Mouse (Mus musculus) limb, embryonic 15.5 days (tissue): ENCODE measurements at regions not wholly inside any gene's neighbourhood (a gene's known extent, or its start where the extent isn't known, plus 50 kb on each side); places are given as distances from the start of the nearest gene placed in this dataset.

ENCODE experiments used
- ATAC-seq: fragments of 200-750 bp; cut with Nextera tagmentation; 2 replicates; pipeline ENCODE4 v1.8.0; 2017; ENCODE audit warnings: low read depth, moderate TSS enrichment; ENCODE audit not compliant: insufficient number of reproducible peaks, low FRiP score, low TSS enrichment
- H3K27ac ChIP-seq: fragments of 300-500 bp; sonication (generic); 2 replicates; pipeline ENCODE4 v1.5.1; 2015; ENCODE audit warnings: moderate library complexity, mild to moderate bottlenecking, inconsistent platforms
- H3K27me3 ChIP-seq: fragments of 300-500 bp; sonication (generic); 2 replicates; pipeline ENCODE4 v1.6.1; 2015; ENCODE audit warnings: inconsistent platforms
- H3K36me3 ChIP-seq: fragments of 300-500 bp; sonication (generic); 2 replicates; pipeline ENCODE4 v1.6.1; 2015; ENCODE audit warnings: inconsistent platforms
- H3K4me1 ChIP-seq: fragments of 300-500 bp; sonication (generic); 2 replicates; pipeline ENCODE4 v1.6.1; 2015; ENCODE audit warnings: inconsistent platforms
- H3K4me2 ChIP-seq: fragments of 300-500 bp; sonication (generic); 2 replicates; pipeline ENCODE4 v1.6.1; 2015; ENCODE audit warnings: mild to moderate bottlenecking, inconsistent platforms
- H3K4me3 ChIP-seq: fragments of 300-500 bp; sonication (generic); 2 replicates; pipeline ENCODE4 v1.5.1; 2015; ENCODE audit warnings: mild to moderate bottlenecking, inconsistent platforms
- H3K9ac ChIP-seq: fragments of 300-500 bp; sonication (generic); 2 replicates; pipeline ENCODE4 v1.6.1; 2015; ENCODE audit warnings: inconsistent platforms
- H3K9me3 ChIP-seq: fragments of 300-500 bp; sonication (generic); 2 replicates; pipeline ENCODE4 v1.6.1; 2016; ENCODE audit warnings: inconsistent platforms
- WGBS: fragments of 180-500 bp; shearing (Covaris S2); methylation state at CpG from one replicate; pipeline ENCODE4 v1.1.7; 2015; 5-methylcytosine and 5-hydroxymethylcytosine counted together

- ATAC-seq = no peak
- 73% methylated on average over 10 of the region's 10 CpGs for WGBS
- no peaks in the 10 kb centered on the region for H3K27me3 ChIP-seq
- H3K36me3 ChIP-seq = no peaks in the 10 kb centered on the region
- no peaks in the 10 kb centered on the region for H3K4me1 ChIP-seq
- no peaks in the 10 kb centered on the region for H3K9me3 ChIP-seq
- no peak overlapping the region for H3K4me3 ChIP-seq
- no peak overlapping the region for H3K4me2 ChIP-seq
- no peak overlapping the region for H3K9ac ChIP-seq
- no peak overlapping the region for H3K27ac ChIP-seq
Observed at GRCm38 (mm10) chr8:87155819-87156425, 270.9 kb upstream of the N4bp1 start.

DNA sequence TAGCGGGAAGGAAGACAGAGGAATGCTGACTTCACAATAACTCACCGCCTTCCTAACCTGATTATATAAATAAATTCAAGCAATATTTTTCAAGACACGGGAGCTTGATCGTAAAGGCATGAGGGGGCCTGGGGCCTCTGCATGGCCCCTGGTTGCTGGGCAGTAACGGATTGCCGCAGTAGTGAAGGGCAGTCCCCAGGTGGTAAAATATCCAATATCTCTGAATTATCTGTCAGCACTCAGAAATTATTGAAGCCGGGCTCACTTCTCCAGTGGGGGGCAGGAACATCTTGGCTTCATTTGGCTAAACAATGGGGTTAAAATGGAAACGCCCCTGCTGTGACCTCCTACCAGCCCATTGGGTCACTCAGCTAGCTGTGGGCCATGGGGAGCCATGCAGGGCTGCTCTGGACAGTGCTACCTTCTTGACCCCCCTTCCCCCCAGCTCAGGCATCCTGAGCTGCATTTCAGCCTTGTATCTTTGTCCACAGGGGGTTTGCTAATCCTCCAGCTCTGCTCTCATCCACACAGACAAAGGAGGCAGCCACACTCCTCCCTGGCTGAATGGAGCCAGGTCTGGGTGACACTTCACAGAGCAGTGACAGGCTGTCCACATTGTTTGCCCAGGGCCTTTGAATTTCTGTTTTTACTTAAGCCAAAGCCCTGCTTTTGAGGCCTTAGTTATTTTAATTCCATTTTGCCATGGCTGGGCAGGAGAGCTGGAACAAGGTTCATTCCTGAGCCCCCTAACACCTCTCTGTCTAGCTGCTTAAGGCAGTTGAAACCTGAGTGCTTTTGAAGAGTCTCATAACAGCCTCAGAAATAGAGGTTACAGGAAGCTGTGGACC lies 267.2 kb upstream of the N4bp1 start:
- ATAC-seq = no peak
- Histone ChIP-seq H3K9ac (no peak overlapping the region), H3K9me3 (no peaks in the 10 kb centered on the region), H3K4me1 (no peaks in the 10 kb centered on the region), H3K27ac (no peak overlapping the region), H3K27me3 (no peaks in the 10 kb centered on the region), H3K4me3 (no peak overlapping the region), H3K4me2 (no peak overlapping the region), H3K36me3 (no peaks in the 10 kb centered on the region)
- 43% methylated on average over 8 of the region's 8 CpGs for WGBS

- H3K9ac ChIP-seq = no peak overlapping the region
- H3K9me3 ChIP-seq = no peaks in the 10 kb centered on the region
- no peak overlapping the region for H3K4me2 ChIP-seq
- no peak for ATAC-seq
- no peaks in the 10 kb centered on the region for H3K4me1 ChIP-seq
- no peak overlapping the region for H3K27ac ChIP-seq
- no peak overlapping the region for H3K4me3 ChIP-seq
- no peaks in the 10 kb centered on the region for H3K36me3 ChIP-seq
- 70% methylated on average over 6 of the region's 6 CpGs for WGBS
- no peaks in the 10 kb centered on the region for H3K27me3 ChIP-seq
Observed at GRCm38 (mm10) chr8:87148853-87149252, 263.8 kb upstream of the N4bp1 start.

GRCm38 (mm10) chr8:87147704-87148103 lies 262.6 kb upstream of the N4bp1 start:
- WGBS = 73% methylated on average over 5 of the region's 5 CpGs
- no peak overlapping the region for H3K4me2 ChIP-seq

GRCm38 (mm10) chr8:87137412-87137811 lies 252.4 kb upstream of the N4bp1 start:
- Histone ChIP-seq H3K27ac (no peak overlapping the region), H3K9me3 (no peaks in the 10 kb centered on the region), H3K9ac (no peak overlapping the region), H3K27me3 (no peaks in the 10 kb centered on the region), H3K4me2 (no peak overlapping the region), H3K36me3 (no peaks in the 10 kb centered on the region), H3K4me3 (no peak overlapping the region), H3K4me1 (no peaks in the 10 kb centered on the region)
- 86% methylated on average over 4 of the region's 4 CpGs for WGBS
- ATAC-seq = no peak

More at GRCm38 (mm10) chr8:87147704-87148103, 262.6 kb upstream of the N4bp1 start:
- no peak overlapping the region for H3K27ac ChIP-seq
- no peak overlapping the region for H3K9ac ChIP-seq
- H3K4me1 ChIP-seq = no peaks in the 10 kb centered on the region
- H3K27me3 ChIP-seq = no peaks in the 10 kb centered on the region
- no peaks in the 10 kb centered on the region for H3K36me3 ChIP-seq
- H3K4me3 ChIP-seq = no peak overlapping the region
- no peak for ATAC-seq
- H3K9me3 ChIP-seq = no peaks in the 10 kb centered on the region

DNA sequence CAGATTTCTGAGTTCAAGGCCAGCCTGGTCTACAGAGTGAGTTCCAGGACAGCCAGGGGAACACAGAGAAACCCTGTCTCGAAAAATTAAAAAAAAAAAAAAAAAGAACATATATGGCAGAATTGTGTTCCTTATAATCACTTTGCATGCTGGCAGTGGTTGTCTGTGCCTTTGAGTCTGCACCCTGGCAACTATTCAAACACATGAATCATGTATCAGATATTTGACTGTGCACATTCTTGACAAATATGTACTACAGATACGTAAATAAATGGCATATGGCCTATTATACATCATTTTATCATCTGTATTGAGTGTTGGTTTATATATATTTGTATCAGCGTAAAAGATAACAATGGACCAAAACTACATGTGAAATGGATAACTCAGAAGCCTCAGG lies 246.7 kb upstream of the N4bp1 start:
- WGBS = 74% methylated on average over 3 of the region's 3 CpGs
- Histone ChIP-seq H3K27me3 (no peaks in the 10 kb centered on the region), H3K27ac (no peak overlapping the region), H3K9ac (no peak overlapping the region), H3K36me3 (no peaks in the 10 kb centered on the region), H3K4me1 (no peaks in the 10 kb centered on the region), H3K9me3 (no peaks in the 10 kb centered on the region), H3K4me3 (no peak overlapping the region), H3K4me2 (no peak overlapping the region)
- no peak for ATAC-seq

- H3K9ac ChIP-seq = no peak overlapping the region
- H3K36me3 ChIP-seq = no peaks in the 10 kb centered on the region
- H3K27ac ChIP-seq = no peak overlapping the region
- H3K27me3 ChIP-seq = peaks cover 6% of the 10 kb centered on the region
- ATAC-seq = no peak
- WGBS = 45% methylated on average over 3 of the region's 3 CpGs
- no peak overlapping the region for H3K4me3 ChIP-seq
- H3K4me2 ChIP-seq = no peak overlapping the region
- no peaks in the 10 kb centered on the region for H3K4me1 ChIP-seq
- H3K9me3 ChIP-seq = no peaks in the 10 kb centered on the region
Observed at GRCm38 (mm10) chr8:87130691-87131090, 245.6 kb upstream of the N4bp1 start.

DNA sequence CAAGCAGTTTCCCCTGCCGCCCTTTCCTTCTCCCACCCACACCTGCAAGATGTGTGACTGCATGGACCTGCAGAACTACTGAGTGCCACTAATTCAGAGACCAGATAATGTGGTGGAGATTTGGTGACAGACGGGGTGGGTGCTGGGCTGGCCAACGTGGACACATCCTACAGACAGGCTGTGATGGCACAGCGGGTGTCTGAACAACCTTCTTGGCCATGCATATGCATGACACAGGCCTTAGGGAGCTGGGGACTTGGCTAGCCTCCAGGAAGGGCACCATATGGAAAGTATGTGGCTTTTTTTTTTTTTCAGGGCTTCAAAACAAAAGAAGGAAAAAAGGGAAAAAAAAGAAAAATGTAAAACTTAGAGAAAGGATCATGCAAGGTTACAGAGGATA lies 243.5 kb upstream of the N4bp1 start:
- H3K4me3 ChIP-seq = no peak overlapping the region
- no peaks in the 10 kb centered on the region for H3K36me3 ChIP-seq
- peaks cover 10% of the 10 kb centered on the region for H3K27me3 ChIP-seq
- 72% methylated on average over 4 of the region's 4 CpGs for WGBS
- H3K4me1 ChIP-seq = no peaks in the 10 kb centered on the region
- no peak overlapping the region for H3K4me2 ChIP-seq
- ATAC-seq = no peak
- no peak overlapping the region for H3K27ac ChIP-seq
- no peak overlapping the region for H3K9ac ChIP-seq
- no peaks in the 10 kb centered on the region for H3K9me3 ChIP-seq

- Histone ChIP-seq H3K27me3 (peaks cover 13% of the 10 kb centered on the region), H3K4me3 (no peak overlapping the region), H3K27ac (no peak overlapping the region), H3K4me1 (no peaks in the 10 kb centered on the region), H3K36me3 (no peaks in the 10 kb centered on the region), H3K9me3 (no peaks in the 10 kb centered on the region), H3K4me2 (no peak overlapping the region), H3K9ac (no peak overlapping the region)
- WGBS = 56% methylated on average over 14 of the region's 14 CpGs
- ATAC-seq = no peak
Observed at GRCm38 (mm10) chr8:87116190-87116765, 231.2 kb upstream of the N4bp1 start.

GRCm38 (mm10) chr8:87112355-87112754 lies 227.3 kb upstream of the N4bp1 start:
- H3K9ac ChIP-seq = no peak overlapping the region
- ATAC-seq = no peak
- H3K9me3 ChIP-seq = no peaks in the 10 kb centered on the region
- H3K36me3 ChIP-seq = no peaks in the 10 kb centered on the region
- H3K4me2 ChIP-seq = no peak overlapping the region
- WGBS = 75% methylated on average over 7 of the region's 7 CpGs
- no peak overlapping the region for H3K27ac ChIP-seq
- peaks cover 7% of the 10 kb centered on the region for H3K27me3 ChIP-seq
- no peaks in the 10 kb centered on the region for H3K4me1 ChIP-seq
- no peak overlapping the region for H3K4me3 ChIP-seq

DNA sequence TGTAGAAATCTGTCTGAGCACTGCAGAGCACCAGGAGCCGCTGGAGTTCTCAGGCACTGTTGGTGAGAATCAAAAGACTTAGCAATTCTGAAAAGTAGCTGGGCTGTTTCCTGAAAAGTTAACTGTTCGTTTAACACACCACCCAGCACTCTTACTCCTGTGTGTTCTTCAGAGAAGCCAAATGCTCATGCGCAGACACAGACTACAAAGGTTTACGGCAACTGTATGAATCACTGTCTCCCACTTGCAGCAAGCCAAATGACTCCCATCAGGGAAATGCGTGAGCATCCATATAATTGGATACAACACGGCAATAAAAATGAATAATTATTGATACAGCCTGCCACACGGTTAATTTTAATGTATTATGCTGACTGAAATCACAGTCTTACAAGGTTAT lies 220.0 kb upstream of the N4bp1 start:
- no peak for ATAC-seq
- Histone ChIP-seq H3K27ac (no peak overlapping the region), H3K27me3 (no peaks in the 10 kb centered on the region), H3K36me3 (no peaks in the 10 kb centered on the region), H3K4me1 (no peaks in the 10 kb centered on the region), H3K4me3 (no peak overlapping the region), H3K9ac (no peak overlapping the region), H3K9me3 (no peaks in the 10 kb centered on the region), H3K4me2 (no peak overlapping the region)
- WGBS = 45% methylated on average over 7 of the region's 7 CpGs

GRCm38 (mm10) chr8:87095211-87095610 lies 210.2 kb upstream of the N4bp1 start:
- H3K9me3 ChIP-seq = no peaks in the 10 kb centered on the region
- ATAC-seq = no peak
- no peak overlapping the region for H3K9ac ChIP-seq
- 55% methylated on average over 2 of the region's 2 CpGs for WGBS
- H3K4me3 ChIP-seq = no peak overlapping the region
- no peak overlapping the region for H3K4me2 ChIP-seq
- H3K36me3 ChIP-seq = no peaks in the 10 kb centered on the region
- H3K27ac ChIP-seq = no peak overlapping the region
- no peaks in the 10 kb centered on the region for H3K27me3 ChIP-seq
- no peaks in the 10 kb centered on the region for H3K4me1 ChIP-seq
